Mouse (Mus musculus) skeletal muscle tissue, postnatal 0 days (tissue): Measurements from ENCODE around the gene Kcnk5. TPM values are rescaled to one million over a fixed set of nuclear protein-coding genes. Genes with fewer than 3 reads are reported as not detected.

Experiments used
- polyA plus RNA-seq: library from polyadenylated mRNA; unstranded; fragments of >200 nt; fragmentation: Nextera tagmentation; extraction: Ambion mirVana; gene quantifications from 2 replicates; pipeline ENCODE4 v1.2.1, GENCODE M21; 2015

Gene Kcnk5
- polyA plus RNA-seq = 1.0 and 1.5 TPM in 2 replicates

GRCm38 (mm10) chr14:20181466-20181921, at the start of gene Kcnk5:
Gene Kcnk5, minus strand, starts transcription at chr14:20181809.

DNA sequence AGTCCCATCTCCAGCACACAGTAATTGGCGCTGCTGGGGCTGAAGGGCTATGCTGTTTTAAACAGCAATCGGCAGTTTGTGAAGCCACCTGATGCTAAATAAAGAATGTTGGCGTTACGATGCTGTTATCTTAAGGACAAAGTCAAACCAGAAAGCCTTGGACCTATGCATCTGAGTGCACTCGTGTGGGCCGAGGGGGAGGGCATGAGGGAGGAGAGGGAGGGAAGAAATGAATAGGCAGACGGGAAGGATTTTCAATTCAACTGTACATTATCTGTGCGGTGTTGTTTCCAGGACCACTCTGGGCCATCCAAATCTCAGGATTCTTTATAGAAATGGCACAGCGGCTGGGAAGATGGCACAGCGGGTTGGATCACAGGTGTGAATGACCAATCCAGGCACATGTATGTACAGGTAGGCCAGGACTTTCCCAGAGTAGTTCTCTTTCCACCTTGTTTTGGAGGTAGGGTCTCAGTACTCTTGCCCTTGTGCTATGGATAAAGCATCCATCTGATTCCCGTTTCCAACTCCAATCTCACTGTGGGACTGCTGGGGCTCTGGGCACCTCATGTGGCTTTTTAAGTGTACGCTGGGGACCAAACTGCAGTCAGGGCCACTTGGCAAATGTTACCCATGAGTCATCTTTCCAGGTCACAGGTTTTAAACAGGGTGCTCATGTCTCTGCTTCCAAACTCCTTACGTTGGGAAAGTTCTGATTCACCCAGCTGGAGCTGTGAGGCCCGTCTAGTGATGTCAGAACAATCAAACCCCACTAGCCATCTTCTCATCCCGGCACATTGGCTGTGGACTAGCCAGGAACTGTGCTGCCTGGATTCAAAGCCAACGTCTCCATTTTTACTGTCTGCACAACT, 42.9 kb downstream of the Kcnk5 start, which contains the start of gene Saysd1:
Saysd1 (minus strand) TSS at position 51 of the 872 bp plus-strand sequence.

Other genes with a start within 250 kb of the Kcnk5 start
- gene Gng2, start 204.2 kb downstream of the Kcnk5 start, polyA plus RNA-seq = 15.9 and 21.1 TPM in 2 replicates
- gene Saysd1, start 43.3 kb downstream of the Kcnk5 start, polyA plus RNA-seq = 6.8 and 8.5 TPM in 2 replicates
- gene Kcnk16, start 87.4 kb upstream of the Kcnk5 start, polyA plus RNA-seq = not detected in 2 replicates
- 11.3 and 13.5 TPM in 2 replicates for gene Nudt13, start 112.9 kb upstream of the Kcnk5 start, polyA plus RNA-seq
- 23.9 and 26.2 TPM in 2 replicates for gene Ecd, start 166.3 kb upstream of the Kcnk5 start, polyA plus RNA-seq
- gene Fam149b, start 166.4 kb upstream of the Kcnk5 start, polyA plus RNA-seq = 14.8 and 16.4 TPM in 2 replicates
- 35.8 and 42.1 TPM in 2 replicates for gene Dnajc9, start 207.1 kb upstream of the Kcnk5 start, polyA plus RNA-seq
- gene Mrps16, start 211.8 kb upstream of the Kcnk5 start, polyA plus RNA-seq = 77.4 and 86.8 TPM in 2 replicates